Mouse (Mus musculus) left cerebral cortex, postnatal 14 days (tissue): ENCODE results near the gene Snx21. TPM values are rescaled to one million over a fixed set of nuclear protein-coding genes. Genes with fewer than 3 reads are reported as not detected.

Experiments used
- DNase-seq, 2 experiments: peaks; one replicate each; pipeline ENCODE4 v3.0.0; 2021 to 2022; ENCODE audit warnings: low spot score in 2 of 2, mixed read lengths in 1 of 2
- intact Hi-C: fragments of 180-260 bp; cut with DNase I; formaldehyde crosslinking; loops from one replicate; pipeline ENCODE4 v1.15.1; 2025
- long read RNA-seq, 2 experiments: library from polyadenylated mRNA; stranded (forward); transcript quantifications; one replicate each; pipeline ENCODE4 v2.0.0; 2021
- total RNA-seq, 2 experiments: library from RNA; stranded (reverse); gene quantifications; 2 replicates each; pipeline ENCODE4 v1.2.3; 2021

The Snx21 gene
- total RNA-seq: 10 to 100 TPM; 46.0 to 46.8 TPM
- long read RNA-seq, experiment 1, partial matches to known transcripts: 0 of 11 reads
- long read RNA-seq, experiment 1, other reads (novel, unspliced or antisense): 7 of 11 reads
- long read RNA-seq, experiment 2, partial matches to known transcripts: 0 of 16 reads
- long read RNA-seq, experiment 2, other reads (novel, unspliced or antisense): 14 of 16 reads

DNA sequence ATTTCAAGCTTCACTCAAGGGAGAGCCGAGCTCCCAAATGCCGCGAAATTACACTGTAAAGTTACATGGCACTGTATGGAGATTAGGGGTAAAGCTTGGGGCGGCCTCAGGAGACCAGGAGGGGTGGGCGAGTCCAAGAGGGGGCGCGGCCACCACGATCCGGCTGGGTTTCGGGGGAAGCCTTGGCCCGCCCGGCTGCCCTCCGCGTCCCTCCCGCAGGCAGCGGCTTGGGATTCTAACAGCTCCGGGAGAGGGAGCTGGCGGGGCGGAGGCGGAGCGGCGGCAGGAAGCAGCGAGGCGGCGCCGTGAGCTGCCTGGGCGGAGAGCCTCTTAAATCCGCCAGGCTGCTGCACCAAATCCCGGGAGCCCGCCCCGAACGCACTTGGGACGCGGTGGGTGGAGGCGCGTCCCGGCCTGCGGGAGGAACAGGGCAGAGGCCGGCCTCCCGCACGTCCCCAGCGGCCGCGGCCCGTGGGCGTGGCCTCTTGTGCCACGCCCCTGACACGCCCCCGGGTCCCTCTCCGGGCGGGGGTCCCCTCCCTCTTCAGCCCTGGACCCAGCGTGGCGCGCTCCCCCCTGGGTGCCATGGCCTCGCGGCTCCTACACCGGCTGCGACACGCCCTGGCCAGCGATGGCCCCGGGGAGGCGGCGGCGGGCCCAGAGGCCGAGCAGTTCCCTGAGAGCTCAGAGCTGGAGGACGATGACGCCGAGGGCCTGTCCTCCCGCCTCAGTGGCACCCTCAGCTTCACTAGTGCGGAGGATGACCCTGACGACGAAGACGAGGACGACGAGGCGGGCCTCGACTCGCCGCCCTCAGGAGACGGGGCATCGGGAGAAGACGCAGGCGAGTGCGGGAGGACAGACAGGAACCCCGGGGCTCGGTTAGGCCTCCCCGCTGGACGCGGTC, at the start of gene Snx21:
Gene Snx21, plus strand, starts transcription at position 343 of the 907 bp plus-strand sequence.
- intact Hi-C loops: no loop called here
- DNase-seq: peak; percentile 75 to 82

DNA sequence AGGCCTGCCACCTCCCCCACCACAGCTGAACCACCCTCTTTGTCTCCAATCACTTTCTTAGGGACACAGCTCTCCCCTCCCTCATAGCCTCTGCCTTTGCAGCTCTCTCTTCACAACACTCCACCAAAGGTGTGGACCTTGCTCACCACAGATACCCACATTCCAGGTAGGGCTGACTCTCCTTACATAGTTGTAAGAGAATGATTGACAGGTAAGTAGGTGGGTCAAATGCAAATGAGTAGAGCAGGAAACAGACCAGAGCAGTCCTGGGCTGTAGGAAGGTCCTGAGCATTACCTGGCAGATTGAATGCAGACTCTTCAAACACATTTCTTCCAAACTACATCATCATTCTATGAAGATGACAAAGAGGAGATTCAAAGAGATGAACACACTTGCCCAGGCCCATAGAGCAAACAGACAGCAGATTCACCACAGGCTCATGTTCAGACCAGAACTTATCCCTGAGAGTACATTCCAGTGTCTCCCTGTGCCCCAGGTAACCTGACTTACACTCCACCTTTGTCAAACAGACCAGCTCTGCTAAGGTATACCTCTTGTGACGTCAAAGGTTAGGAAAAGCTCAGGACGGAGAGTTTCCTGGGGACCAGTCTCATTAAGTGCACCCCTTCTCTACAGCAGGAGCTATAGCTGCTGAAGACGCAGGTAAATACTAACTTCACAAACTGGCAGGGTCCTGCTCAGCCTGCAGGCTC, 48.1 kb upstream of the Snx21 start:
- intact Hi-C loops: no loop called here
- no peak for DNase-seq

DNA sequence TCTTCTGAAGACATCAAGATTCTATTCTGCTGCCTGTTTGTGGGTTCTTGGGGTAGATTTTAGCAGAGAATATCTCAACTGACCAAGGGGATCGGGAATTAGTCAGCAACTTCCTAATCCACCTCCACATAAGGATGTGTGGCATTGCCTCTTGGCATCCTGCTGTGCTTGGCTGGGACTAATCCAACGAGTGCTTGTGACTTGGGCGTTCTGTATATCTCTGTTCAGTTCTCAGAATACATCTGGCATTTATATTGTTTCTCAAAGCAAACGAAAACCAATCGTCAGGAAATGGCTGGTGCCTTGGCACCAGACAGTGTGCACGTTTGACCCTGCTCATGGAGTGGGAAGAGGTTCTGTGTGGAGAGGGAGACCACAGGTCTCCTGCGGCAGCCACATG, 45.7 kb upstream of the Snx21 start:
- intact Hi-C loops: no loop called here
- no peak for DNase-seq

DNA sequence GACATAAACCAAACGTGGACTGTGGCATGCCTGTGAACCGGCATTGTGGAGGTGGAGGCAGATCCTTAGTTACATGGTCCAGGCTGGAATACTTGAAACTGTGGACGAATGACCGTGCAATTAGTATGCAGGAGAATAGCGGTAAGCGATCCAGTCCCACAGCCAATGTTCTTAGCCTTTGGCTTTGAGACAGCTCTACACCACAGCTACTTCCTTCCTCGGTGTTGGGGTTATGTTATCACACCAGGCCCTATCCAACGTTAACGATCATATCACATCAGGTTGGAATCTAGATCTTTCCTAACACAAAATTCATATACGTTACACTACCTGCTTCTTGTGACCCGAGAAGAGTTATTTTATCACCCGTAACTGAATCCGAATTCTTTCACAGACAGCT, 40.6 kb upstream of the Snx21 start:
- intact Hi-C loops: no loop called here
- no peak for DNase-seq

DNA sequence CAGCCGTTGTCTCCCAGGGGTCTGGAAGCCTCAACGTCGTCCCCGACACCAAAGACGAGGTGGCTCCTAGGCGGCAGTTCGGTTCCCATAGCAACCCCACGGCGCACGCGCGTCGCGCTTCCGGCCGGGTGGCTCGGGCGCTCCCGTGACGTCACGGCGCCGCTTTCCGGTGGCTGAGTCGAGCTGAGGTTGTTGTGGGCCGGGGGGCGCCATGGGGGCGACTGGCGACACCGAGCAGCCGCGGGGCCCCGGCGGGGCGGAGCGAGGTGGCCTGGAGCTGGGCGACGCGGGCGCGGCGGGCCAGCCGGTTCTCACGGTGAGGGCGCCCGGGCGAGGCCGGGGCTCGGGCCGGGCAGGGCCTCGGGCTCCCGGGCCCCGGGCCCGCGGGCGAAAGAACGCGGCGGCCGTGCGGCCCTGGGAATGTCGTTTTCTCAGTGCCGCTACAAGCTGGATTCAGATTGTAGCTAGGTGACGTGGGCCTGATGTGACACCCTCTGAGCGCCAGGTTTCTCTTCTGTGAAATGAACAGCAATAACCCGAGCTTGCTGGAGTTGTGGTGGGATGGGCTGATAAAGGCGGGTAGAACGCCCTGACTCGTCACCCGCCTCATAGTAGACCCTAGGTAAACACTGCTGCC, 39.7 kb upstream of the Snx21 start, which contains the start of the genes Wfdc3 and Dnttip1:
Gene Wfdc3, minus strand, starts transcription at position 89 of the 637 bp plus-strand sequence.
Gene Dnttip1, plus strand, starts transcription at position 141 of the 637 bp plus-strand sequence.
- intact Hi-C loops: no loop called here
- DNase-seq: peak; percentile 93 to 96

DNA sequence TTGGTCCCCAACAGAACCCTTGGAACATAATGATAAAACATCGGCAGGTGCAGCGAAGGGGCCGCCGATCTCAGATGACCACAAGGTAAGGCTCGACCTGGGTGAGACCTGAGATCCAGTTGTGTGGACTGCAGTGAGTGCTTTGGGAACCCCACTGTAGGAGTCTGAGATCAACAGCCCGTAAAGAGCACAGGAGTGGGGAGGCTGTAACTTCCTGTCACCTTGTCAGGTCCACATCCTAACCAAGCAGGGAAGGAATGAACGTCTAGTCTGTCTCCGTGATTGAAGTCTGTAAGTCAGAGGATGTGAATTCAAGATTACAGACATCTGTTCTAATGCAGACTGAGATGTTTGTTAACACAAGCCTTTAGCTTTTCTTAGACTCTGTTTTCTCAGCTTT, 38.9 kb upstream of the Snx21 start:
- intact Hi-C loops: no loop called here
- DNase-seq: no peak

DNA sequence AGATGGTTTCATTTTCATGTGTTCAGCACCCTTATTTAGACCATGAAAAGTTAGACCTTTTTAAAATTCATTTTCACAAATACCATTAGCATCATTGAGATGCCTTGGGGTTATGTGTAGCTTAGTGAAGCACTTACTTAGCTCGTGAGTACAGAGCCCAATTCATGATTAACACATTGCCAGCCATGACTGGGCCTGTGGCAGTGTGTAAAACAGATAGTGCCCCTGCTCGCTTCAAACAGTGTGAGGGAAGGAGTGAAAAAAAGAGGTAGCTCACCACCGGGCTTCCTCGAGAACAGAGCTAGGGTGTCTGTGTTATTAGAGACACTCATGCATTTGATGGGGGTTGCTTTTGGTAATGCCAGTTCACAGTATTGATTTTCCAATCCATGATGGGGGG, 37.4 kb upstream of the Snx21 start:
- intact Hi-C loops: no loop called here
- no peak for DNase-seq

DNA sequence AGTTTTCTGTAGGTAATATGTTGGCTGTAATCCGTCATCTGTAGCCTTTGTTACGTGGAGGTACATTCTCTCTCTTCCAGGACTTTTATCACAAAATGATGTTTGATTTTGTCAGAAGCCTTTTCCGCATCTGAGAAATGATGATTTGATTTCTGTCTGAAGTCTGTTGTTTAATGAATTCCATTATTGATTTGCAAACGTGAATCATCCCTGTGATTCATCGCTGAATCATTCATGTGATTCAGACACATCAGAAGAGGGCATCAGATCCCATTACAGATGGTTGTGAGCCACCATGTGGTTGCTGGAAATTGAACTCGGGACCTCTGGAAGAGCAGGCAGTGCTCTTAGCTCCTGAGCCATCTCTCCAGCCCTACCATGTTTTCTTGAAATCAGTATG, 36.6 kb upstream of the Snx21 start:
- DNase-seq: no peak
- intact Hi-C loops: no loop called here

DNA sequence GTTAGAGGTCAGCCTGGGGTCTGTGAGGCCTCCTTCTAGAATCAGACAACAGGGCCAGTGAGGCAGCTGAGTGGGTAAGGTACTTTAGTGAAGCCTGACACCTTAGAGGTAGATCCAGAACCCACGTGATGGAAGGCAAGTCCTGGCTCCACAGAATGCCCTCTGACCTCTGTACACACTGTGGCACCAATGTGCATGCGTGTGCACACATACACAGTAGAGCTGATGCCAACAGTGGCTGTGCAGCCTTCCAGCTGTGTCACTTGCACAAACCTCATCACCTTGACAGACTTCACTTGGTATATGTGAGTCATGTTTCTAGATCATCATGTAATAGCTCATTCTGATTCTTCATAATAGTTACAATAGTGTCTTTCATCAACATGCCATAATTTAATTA, 33.2 kb upstream of the Snx21 start:
- no peak for DNase-seq
- intact Hi-C loops: no loop called here

DNA sequence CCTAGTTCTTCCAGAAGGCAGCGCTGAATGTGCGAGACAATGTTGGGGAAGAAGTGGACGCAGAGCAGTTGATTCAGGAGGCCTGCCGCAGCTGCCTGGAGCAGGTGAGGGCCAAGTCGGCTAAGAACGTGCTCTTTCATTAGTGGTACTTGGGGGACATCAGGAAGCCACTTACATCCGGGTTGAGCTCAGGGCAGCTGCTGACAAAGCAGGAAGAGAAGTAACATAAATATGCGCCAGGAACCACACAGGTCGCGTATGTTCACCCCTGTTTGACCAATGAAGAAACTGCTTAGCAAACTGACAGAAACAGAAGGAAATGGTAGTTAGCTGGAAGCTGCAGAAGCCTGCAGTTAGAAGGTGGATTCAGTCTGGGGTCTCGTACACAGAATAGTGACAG, 31.5 kb upstream of the Snx21 start:
- intact Hi-C loops: no loop called here

DNA sequence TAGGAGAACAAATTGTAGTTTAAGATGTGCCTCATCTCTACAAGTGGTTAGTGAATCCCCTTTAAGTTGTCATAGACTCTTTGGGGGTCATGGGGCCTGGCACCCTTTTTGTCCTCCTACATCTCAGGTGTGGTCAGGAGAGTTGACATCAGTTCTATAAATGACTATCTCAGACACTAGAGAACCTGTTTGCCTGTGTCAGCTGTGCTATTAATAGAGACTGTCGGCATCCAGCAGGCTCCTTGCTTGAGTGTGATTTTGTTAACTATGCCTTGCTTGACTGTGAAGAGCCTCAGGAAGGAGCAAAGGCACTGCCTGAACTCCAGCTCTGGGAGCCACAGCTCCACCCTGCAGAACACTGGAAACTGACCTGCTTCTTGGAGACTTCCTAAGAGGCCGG, 30.8 kb upstream of the Snx21 start:
- no peak for DNase-seq
- intact Hi-C loops: no loop called here

More for the DNA sequence above, 31.5 kb upstream of the Snx21 start:
- DNase-seq: no peak

DNA sequence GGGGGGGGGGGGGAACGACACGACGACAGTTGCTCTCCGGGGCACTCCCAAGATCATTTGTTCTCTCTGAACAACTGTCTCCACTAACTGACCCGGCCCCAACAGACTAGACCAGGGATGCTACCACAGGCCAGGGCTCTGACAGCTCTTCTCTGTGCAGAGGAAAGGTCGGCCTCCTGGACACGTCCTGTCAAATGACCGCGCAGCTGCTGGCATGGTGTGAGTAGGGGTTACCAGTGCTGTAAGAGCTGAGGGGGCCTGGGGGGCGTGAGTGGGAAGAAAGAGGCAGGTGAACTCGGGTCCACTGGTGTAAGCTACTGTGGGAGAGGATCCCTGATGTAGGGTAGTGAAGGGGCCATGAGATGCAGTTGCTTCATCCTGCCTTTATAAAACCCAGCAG, 27.8 kb upstream of the Snx21 start:
- intact Hi-C loops: no loop called here
- DNase-seq: no peak

DNA sequence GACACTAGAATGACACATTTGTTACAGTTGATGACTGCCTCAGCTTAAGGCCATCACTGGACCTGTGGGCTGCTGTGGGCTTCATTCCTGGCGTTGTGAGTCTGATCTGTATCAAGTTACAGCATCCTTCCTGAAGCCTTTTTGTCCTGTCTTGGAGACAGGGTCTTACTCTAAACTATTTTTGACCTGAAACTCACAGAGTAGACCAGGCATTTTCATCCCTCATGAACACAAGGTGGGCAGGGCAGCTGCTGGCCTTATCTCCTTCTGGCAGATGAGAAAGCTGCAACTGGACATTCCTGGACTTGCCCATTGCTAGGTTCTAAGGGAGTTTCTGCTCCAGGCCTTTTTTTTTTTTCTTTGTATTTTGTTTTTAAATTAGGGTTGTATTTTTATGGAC, 26.9 kb upstream of the Snx21 start:
- intact Hi-C loops: no loop called here
- DNase-seq: no peak

DNA sequence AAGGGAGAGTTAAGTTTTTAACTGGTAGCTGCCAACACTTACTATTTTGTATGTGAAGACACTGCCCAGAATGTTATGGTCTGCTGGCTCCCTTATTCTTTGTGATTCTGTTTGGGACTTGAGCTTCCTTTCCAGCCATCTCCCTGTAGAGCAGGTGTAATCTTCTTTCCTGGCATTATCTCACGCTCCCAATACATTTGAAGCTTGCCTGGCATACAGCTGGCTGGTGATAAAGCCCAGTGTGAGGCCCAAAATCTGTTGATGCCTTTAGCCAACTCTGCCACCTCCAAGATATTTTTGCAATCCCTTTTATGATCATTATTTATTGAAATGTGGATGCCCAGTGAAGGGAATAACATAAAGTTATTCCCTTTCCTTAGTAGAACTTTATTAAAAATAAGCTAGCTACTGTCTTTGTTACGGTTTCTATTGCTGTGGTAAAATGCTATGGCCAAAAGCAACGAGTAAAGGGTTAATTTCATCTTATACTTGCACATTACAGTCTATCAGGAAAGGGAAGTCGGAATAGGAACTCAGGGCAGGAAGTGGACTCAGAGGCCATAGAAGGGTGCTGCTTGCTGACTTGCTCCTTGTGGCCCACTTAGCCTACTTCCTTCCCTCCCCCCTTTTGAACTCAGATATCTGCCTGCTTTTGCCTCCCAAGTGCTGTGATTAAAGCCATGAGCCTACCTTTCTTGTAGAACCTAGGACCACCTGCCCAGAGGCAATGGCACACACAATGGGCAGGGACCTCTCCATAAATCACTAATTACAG, 25.4 kb upstream of the Snx21 start:
- intact Hi-C loops: no loop called here
- DNase-seq: no peak

DNA sequence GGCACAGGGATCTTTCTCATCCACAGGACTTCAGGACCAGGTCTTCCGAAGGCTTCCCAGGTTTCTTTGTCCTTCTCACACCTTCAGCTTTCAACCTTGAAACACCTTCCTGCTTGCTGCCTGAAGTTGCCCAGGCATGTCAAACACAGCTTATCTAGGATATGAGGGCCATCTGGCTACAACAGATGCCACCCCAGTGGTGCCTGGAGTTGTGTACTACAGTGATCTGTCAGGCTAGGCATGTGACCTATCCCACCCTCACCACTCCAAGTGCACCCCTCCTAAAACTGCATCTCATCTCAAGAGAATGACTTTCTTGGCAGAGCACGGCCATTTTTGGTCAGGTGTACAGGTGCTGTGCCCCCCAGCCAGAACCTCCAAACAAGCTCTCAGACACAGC, 24.1 kb upstream of the Snx21 start:
- intact Hi-C loops: no loop called here

DNA sequence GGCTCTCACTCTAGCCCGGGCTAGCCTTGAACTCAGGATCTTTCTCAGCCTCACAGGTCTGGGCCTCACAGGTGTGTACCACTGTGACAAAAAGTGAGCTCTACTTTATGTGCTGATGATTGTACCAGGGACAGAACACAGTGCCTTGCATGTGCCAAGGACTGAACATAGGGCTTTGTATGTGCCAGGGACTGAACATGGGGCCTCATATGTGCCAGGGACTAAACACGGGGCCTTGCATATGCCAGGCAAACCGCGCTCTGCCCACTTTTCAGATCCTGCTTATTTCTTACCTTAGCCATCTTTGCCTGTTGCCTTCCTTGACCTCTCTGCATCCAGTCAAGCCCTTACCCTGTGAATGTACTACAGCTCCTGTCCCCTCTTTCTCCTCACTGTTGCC, 23.7 kb upstream of the Snx21 start:
- intact Hi-C loops: no loop called here
- DNase-seq: no peak

More for the DNA sequence above, 24.1 kb upstream of the Snx21 start:
- no peak for DNase-seq

DNA sequence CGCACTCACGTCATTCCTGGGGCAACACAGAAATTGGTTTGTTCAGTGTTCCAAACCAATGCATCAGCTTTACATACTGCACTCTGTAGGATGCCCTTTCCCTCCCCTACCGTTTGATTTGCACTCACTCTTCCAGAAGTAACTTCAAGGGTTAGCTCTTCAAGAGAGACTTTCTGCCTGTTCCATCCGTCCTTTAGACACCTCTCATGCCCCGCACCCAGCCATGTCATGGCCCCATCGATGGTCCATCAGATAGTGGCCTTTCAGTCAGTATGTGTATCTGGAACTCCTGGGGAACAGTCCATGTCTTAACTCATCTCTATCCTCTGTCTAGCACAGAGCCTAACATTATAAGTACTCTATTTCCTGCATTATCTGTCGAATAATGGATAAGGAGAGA, 23.0 kb upstream of the Snx21 start:
- DNase-seq: no peak

DNA sequence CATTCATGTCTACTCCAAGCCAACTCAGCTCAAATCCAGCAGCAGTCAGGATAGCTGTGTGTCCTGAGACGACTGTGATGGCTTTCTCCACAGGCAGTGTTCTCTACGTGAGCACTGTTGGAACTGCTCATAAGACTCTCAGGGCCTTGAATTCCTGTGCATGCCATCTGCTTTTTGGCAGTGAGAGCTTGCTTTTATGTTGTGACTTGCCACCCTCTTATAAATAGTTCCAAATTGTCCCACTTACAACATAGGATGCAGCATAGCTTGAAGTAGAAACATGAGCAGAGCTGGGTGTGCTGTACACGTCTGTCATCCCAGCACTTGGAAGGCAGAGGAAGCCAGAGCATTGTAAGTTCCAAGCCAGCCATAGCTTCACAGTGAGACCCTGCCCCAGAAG, 19.8 kb upstream of the Snx21 start:
- peak; percentile 51 to 81 for DNase-seq
- intact Hi-C loops: no loop called here

More for the DNA sequence above, 23.0 kb upstream of the Snx21 start:
- intact Hi-C loops: no loop called here
